Mouse (Mus musculus) liver, adult 2 months (tissue): ENCODE data around the gene Fam155a. TPM values are rescaled to one million over a fixed set of nuclear protein-coding genes. Genes with fewer than 3 reads are reported as not detected.

Experiments
- DNase-seq: peaks from one replicate; pipeline ENCODE4 v3.0.0-alpha.2; 2011; ENCODE audit warnings: low read depth, low spot score; ENCODE audit errors: extremely low read depth
- H3K27ac ChIP-seq: fragments of 200-500 bp; replicated peaks from 2 replicates; pipeline ENCODE4 v1.5.1; 2012; ENCODE audit warnings: low read depth, mild to moderate bottlenecking, control low read depth, inconsistent platforms, low read length; ENCODE audit not compliant: insufficient read depth
- H3K27me3 ChIP-seq: fragments of 200-500 bp; 2 replicates; pipeline ENCODE4 v1.6.1; 2012; ENCODE audit warnings: mild to moderate bottlenecking, moderate library complexity, low read length, inconsistent platforms; ENCODE audit not compliant: control insufficient read depth, insufficient read depth
- H3K36me3 ChIP-seq: fragments of 200-500 bp; 2 replicates; pipeline ENCODE4 v1.6.1; 2012; ENCODE audit warnings: low read length, inconsistent platforms; ENCODE audit not compliant: control insufficient read depth, insufficient read depth
- H3K4me1 ChIP-seq: fragments of 200-500 bp; 2 replicates; pipeline ENCODE4 v1.6.1; 2011; ENCODE audit warnings: low read length; ENCODE audit not compliant: control insufficient read depth, insufficient read depth
- H3K4me3 ChIP-seq: fragments of 200-500 bp; 2 replicates; pipeline ENCODE4 v1.5.1; 2011; ENCODE audit warnings: low read depth, mild to moderate bottlenecking, control low read depth, low read length, moderate library complexity; ENCODE audit not compliant: insufficient read depth
- H3K79me2 ChIP-seq: fragments of 200-500 bp; 2 replicates; pipeline ENCODE4 v1.6.1; 2012; ENCODE audit warnings: inconsistent platforms, mild to moderate bottlenecking, low read length, moderate library complexity; ENCODE audit not compliant: control insufficient read depth, insufficient read depth
- H3K9ac ChIP-seq: fragments of 200-500 bp; 2 replicates; pipeline ENCODE4 v1.6.1; 2012; ENCODE audit warnings: low read depth, mild to moderate bottlenecking, control low read depth, inconsistent platforms, low read length
- CTCF ChIP-seq: fragments of 200-500 bp; IDR thresholded peaks from 2 replicates; pipeline ENCODE4 v1.5.1; 2011; ENCODE audit warnings: low read depth, low read length, control low read depth
- POLR2A ChIP-seq: fragments of 200-500 bp; IDR thresholded peaks from 2 replicates; pipeline ENCODE4 v1.6.1; 2011; ENCODE audit warnings: low read length, control low read depth; ENCODE audit not compliant: insufficient read depth; ENCODE audit errors: extremely low read depth
- WGBS: fragments of 180-500 bp; shearing (Covaris S2); methylation state at CpG from one replicate; pipeline ENCODE4 v1.1.7; 2018; 5-methylcytosine and 5-hydroxymethylcytosine counted together
- polyA plus RNA-seq: library from polyadenylated mRNA; depleted of rRNA; stranded (reverse); fragments of >200 nt; gene quantifications from 2 replicates; pipeline ENCODE4 v1.2.3, GENCODE M21; 2012
- total RNA-seq: library from RNA; depleted of rRNA; stranded (reverse); fragments of >200 nt; gene quantifications from 2 replicates; pipeline ENCODE4 v1.2.3, GENCODE M21; 2014

Gene Fam155a
- total and polyA plus RNA-seq, 2 experiments = 0.09 TPM; not detected in 1

GRCm38 (mm10) chr8:9451543-9451942 lies 319.4 kb downstream of the Fam155a start:
- no peaks in the 10 kb centered on the region for H3K36me3 ChIP-seq
- 69% methylated on average over 4 of the region's 4 CpGs for WGBS
- no peaks in the 10 kb centered on the region for H3K79me2 ChIP-seq
- no peak overlapping the region for H3K9ac ChIP-seq
- H3K4me1 ChIP-seq = no peaks in the 10 kb centered on the region
- H3K4me3 ChIP-seq = no peak overlapping the region
- TF ChIP-seq CTCF = 0 out of 2 replicates have a peak, but pooled peaks have one; percentile 6
- no peak for TF ChIP-seq POLR2A
- H3K27ac ChIP-seq = no peak overlapping the region
- no peaks in the 10 kb centered on the region for H3K27me3 ChIP-seq
- peak; percentile 3 for DNase-seq

GRCm38 (mm10) chr8:9448613-9449012 lies 322.3 kb downstream of the Fam155a start:
- no peak for DNase-seq
- TF ChIP-seq POLR2A (no peak), CTCF (no peak)
- H3K79me2 ChIP-seq = no peaks in the 10 kb centered on the region
- H3K36me3 ChIP-seq = no peaks in the 10 kb centered on the region
- H3K27ac ChIP-seq = no peak overlapping the region
- H3K27me3 ChIP-seq = no peaks in the 10 kb centered on the region
- H3K9ac ChIP-seq = no peak overlapping the region
- H3K4me1 ChIP-seq = no peaks in the 10 kb centered on the region
- 36% methylated on average over 7 of the region's 7 CpGs for WGBS
- no peak overlapping the region for H3K4me3 ChIP-seq

GRCm38 (mm10) chr8:9437822-9438221 lies 333.1 kb downstream of the Fam155a start:
- no peak for DNase-seq
- TF ChIP-seq POLR2A = no peak
- no peak for TF ChIP-seq CTCF
- no peaks in the 10 kb centered on the region for H3K4me1 ChIP-seq
- H3K9ac ChIP-seq = no peak overlapping the region
- H3K27ac ChIP-seq = no peak overlapping the region
- no peaks in the 10 kb centered on the region for H3K36me3 ChIP-seq
- H3K27me3 ChIP-seq = peaks cover 2% of the 10 kb centered on the region; the same call in 1 of the 2 replicates
- WGBS = 70% methylated on average over 4 of the region's 4 CpGs
- no peak overlapping the region for H3K4me3 ChIP-seq
- H3K79me2 ChIP-seq = no peaks in the 10 kb centered on the region

GRCm38 (mm10) chr8:9435501-9435900 lies 335.5 kb downstream of the Fam155a start:
- Histone ChIP-seq H3K36me3 (no peaks in the 10 kb centered on the region), H3K4me3 (no peak overlapping the region), H3K27ac (no peak overlapping the region), H3K9ac (no peak overlapping the region), H3K27me3 (peaks cover 2% of the 10 kb centered on the region; the same call in 1 of the 2 replicates), H3K4me1 (no peaks in the 10 kb centered on the region), H3K79me2 (no peaks in the 10 kb centered on the region)
- DNase-seq = no peak
- TF ChIP-seq CTCF (no peak), POLR2A (no peak)
- WGBS = 54% methylated on average over 10 of the region's 10 CpGs

GRCm38 (mm10) chr8:9432635-9433372 lies 338.2 kb downstream of the Fam155a start:
- TF ChIP-seq POLR2A (no peak), CTCF (no peak)

GRCm38 (mm10) chr8:9428846-9429245 lies 342.1 kb downstream of the Fam155a start:
- 58% methylated on average over 4 of the region's 4 CpGs for WGBS
- Histone ChIP-seq H3K4me1 (no peaks in the 10 kb centered on the region), H3K27me3 (no peaks in the 10 kb centered on the region), H3K4me3 (no peak overlapping the region), H3K9ac (no peak overlapping the region), H3K36me3 (no peaks in the 10 kb centered on the region), H3K27ac (no peak overlapping the region), H3K79me2 (no peaks in the 10 kb centered on the region)
- no peak for DNase-seq
- no peak for TF ChIP-seq POLR2A
- TF ChIP-seq CTCF = no peak

More at GRCm38 (mm10) chr8:9432635-9433372, 338.2 kb downstream of the Fam155a start:
- Histone ChIP-seq H3K27me3 (peaks cover 2% of the 10 kb centered on the region; the same call in 1 of the 2 replicates), H3K4me1 (no peaks in the 10 kb centered on the region), H3K4me3 (no peak overlapping the region), H3K79me2 (no peaks in the 10 kb centered on the region), H3K27ac (no peak overlapping the region), H3K9ac (no peak overlapping the region), H3K36me3 (no peaks in the 10 kb centered on the region)
- WGBS = 67% methylated on average over 11 of the region's 11 CpGs
- peak; percentile 16 for DNase-seq
